Mouse (Mus musculus) erythroblast, embryonic 14.5 days (primary cell): Measurements from ENCODE around the gene Slc35f6. TPM values are rescaled to one million over a fixed set of nuclear protein-coding genes. Genes with fewer than 3 reads are reported as not detected.

Experiments used
- H3K27me3 ChIP-seq: 2 replicates; pipeline ENCODE4 v1.6.1; 2012; ENCODE audit warnings: inconsistent platforms; ENCODE audit not compliant: control insufficient read depth
- H3K36me3 ChIP-seq: 2 replicates; pipeline ENCODE4 v1.6.1; 2012; ENCODE audit warnings: mild to moderate bottlenecking, inconsistent platforms; ENCODE audit not compliant: control insufficient read depth
- H3K4me1 ChIP-seq: 2 replicates; pipeline ENCODE4 v1.6.1; 2012; ENCODE audit warnings: inconsistent platforms; ENCODE audit not compliant: control insufficient read depth
- H3K4me3 ChIP-seq: replicated peaks from 2 replicates; pipeline ENCODE3; 2012; ENCODE audit warnings: moderate library complexity, mild to moderate bottlenecking, inconsistent platforms
- H3K9me3 ChIP-seq: 2 replicates; pipeline ENCODE4 v1.6.1; 2012; ENCODE audit warnings: low read length, inconsistent platforms, mixed read lengths; ENCODE audit not compliant: control insufficient read depth
- GATA1 ChIP-seq: IDR thresholded peaks from 2 replicates; pipeline ENCODE4 v1.6.1; 2012; ENCODE audit warnings: low read length, inconsistent platforms, mixed read lengths
- TAL1 ChIP-seq: IDR thresholded peaks from 3 replicates; pipeline ENCODE4 v1.6.1; 2012; ENCODE audit warnings: low read length, inconsistent platforms, mixed read lengths
- polyA plus RNA-seq: library from polyadenylated mRNA; stranded (reverse); fragments of >175 nt; gene quantifications from 2 replicates; pipeline ENCODE4 v1.2.3, GENCODE M21; 2012

Gene Slc35f6
- polyA plus RNA-seq, 1 experiment: 0.45 TPM

DNA sequence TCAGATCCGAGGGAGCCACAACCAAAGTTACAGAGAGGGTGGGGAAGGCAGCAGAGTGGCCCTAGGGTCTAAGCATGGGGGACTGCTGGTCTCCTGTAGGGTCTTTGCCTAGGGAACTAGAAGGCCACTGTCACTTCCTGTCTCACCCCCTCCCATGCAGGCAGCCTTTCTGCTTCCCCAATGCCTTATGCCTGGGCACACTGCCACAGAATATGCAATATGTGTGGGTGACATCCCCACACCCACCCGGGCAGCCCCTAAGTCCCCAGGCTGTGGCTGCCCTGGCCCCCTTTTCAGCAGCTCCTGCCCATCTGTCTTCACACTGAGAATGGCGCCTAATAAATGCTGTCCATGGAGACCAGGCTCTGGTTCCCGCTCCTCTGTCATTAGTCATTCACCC, 22.8 kb upstream of the Slc35f6 start:
- H3K27me3 ChIP-seq: peaks cover 43% of the 10 kb centered on the region
- H3K9me3 ChIP-seq: peaks cover 2% of the 10 kb centered on the region; the same call in 1 of the 2 replicates
- TF ChIP-seq GATA1 (no peak), TAL1 (no peak)
- H3K4me3 ChIP-seq: no peak overlapping the region
- H3K36me3 ChIP-seq: no peaks in the 10 kb centered on the region
- peaks cover 5% of the 10 kb centered on the region; the same call in 1 of the 2 replicates for H3K4me1 ChIP-seq

DNA sequence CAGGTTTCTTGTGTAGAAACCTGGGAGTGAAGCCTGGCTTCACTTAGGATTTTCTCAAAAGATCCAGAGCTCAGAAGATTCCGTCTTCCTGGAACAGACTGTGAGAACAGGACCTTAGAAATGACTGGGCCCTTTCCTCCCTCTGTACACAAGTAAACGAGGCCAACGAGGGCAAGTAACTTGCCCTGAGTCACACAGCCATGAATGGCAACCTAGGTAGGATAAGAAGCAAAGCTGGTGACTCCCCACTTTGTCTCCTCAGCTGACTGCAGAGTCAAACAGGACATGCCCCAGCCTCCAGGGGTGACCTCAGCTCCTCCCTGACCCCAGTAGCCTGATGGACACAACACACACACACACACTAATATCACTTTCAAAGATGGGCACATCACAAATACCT, 22.4 kb upstream of the Slc35f6 start:
- Histone ChIP-seq H3K36me3 (no peaks in the 10 kb centered on the region), H3K4me1 (peaks cover 5% of the 10 kb centered on the region; the same call in 1 of the 2 replicates), H3K27me3 (peaks cover 43% of the 10 kb centered on the region), H3K9me3 (peaks cover 2% of the 10 kb centered on the region; the same call in 1 of the 2 replicates), H3K4me3 (no peak overlapping the region)
- TF ChIP-seq TAL1: no peak
- no peak for TF ChIP-seq GATA1

DNA sequence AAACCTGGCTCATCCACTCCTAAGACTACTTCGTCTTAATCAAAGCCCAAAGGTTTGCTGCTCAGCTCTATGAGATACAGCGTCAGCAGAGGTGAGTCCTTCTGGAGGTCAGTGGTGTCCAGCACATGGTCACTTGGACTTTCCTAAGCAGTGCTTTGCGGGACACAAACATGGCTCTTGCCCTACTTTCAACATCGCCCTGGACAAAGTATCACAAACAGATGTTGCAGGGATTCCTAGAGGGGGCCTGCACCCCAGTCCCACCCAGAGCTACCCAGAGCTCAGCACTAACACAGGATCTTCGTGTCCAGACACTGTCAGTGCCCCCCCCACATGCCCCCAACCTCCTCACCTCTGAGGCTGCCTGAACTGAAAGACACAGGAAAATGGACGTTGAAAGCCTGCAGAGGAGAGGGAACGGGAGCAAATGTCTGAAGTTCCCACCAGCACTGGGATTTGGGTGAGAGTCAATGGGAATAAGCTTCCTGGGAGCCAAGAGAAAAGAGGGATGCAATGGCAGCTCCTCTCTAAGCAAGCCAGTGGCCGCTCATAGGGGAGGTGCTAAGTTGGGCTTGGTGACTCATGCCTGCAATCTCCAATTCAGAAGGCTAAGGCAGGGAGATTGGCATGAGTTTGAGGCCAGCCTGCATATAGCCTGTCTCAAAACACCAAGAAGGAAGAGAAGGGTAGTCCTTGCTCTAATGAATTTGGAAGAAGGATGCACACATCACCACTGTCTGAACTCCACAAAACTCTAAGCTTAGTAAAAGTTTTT, 21.2 kb upstream of the Slc35f6 start:
- H3K9me3 ChIP-seq: peaks cover 2% of the 10 kb centered on the region; the same call in 1 of the 2 replicates
- peaks cover 5% of the 10 kb centered on the region; the same call in 1 of the 2 replicates for H3K4me1 ChIP-seq
- H3K4me3 ChIP-seq: no peak overlapping the region
- H3K27me3 ChIP-seq: peaks cover 35% of the 10 kb centered on the region
- H3K36me3 ChIP-seq: no peaks in the 10 kb centered on the region
- TF ChIP-seq GATA1: no peak
- no peak for TF ChIP-seq TAL1

DNA sequence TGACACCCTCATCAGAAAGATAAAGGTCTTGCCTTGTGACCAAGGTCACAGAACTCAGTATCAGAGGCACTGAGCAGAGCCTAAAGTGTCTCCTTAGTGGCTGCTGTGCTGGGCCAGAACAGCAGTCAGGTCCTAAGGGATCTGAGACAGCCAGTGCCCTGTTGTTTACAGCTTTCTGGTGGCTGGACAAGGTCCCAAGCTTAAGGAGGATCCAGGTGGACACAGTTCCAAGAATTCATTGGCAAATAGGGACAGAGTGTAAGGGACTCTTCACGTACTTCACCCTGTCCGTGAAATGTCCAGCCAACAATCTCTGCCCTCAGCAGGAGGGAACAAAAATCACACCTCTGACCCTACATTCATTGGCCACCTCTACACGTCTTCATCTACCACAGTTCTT, 19.2 kb upstream of the Slc35f6 start:
- no peaks in the 10 kb centered on the region for H3K4me1 ChIP-seq
- no peak for TF ChIP-seq TAL1
- no peak for TF ChIP-seq GATA1
- H3K36me3 ChIP-seq: no peaks in the 10 kb centered on the region
- H3K4me3 ChIP-seq: no peak overlapping the region
- no peaks in the 10 kb centered on the region for H3K9me3 ChIP-seq
- peaks cover 15% of the 10 kb centered on the region for H3K27me3 ChIP-seq

DNA sequence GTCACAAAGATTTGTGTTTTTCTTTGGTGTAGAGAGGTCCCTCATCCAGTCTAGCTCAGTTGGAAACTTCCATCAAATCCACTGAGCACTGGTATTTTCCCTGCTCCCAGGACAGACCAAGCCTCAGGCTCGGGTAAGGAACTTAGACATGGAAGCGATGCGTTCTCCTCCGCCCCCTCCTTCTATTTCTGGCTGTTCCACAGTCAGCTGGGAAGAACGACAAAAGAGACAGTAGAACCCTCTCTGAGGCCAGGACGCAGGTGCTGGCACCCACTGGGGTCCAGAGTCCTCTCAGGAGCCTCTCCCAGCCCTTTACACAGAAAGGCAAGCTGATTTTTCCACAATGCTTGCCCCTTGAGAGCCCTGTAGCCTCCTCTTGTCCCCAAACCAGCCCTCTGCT, 17.3 kb upstream of the Slc35f6 start:
- no peak overlapping the region for H3K4me3 ChIP-seq
- H3K9me3 ChIP-seq: no peaks in the 10 kb centered on the region
- no peaks in the 10 kb centered on the region for H3K36me3 ChIP-seq
- TF ChIP-seq TAL1 (no peak), GATA1 (no peak)
- H3K4me1 ChIP-seq: no peaks in the 10 kb centered on the region
- H3K27me3 ChIP-seq: peaks cover 2% of the 10 kb centered on the region; the same call in 1 of the 2 replicates

DNA sequence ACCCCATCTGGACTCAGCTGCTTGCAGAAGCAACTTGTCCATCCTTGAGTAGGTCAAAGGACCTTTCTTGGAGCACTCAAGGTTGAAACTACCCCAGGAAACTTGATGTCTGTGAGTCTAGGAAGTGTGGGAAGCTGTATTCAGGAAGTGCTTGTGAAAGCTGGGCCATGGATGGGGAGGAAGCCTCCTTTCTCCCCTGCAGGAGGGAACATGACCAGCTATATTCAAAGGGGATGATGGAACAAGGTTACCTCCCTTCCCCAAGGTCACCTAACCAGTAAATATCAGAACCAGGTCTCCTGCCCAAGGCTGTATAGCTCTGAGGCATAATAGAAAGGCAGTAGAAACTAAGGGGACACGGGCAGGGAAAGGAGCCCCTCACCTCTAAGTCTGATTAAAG, 15.6 kb upstream of the Slc35f6 start:
- no peaks in the 10 kb centered on the region for H3K4me1 ChIP-seq
- no peaks in the 10 kb centered on the region for H3K36me3 ChIP-seq
- H3K4me3 ChIP-seq: no peak overlapping the region
- no peaks in the 10 kb centered on the region for H3K9me3 ChIP-seq
- no peak for TF ChIP-seq GATA1
- 0 out of 2 replicates have a peak, but pooled peaks cover 2% of the 10 kb centered on the region for H3K27me3 ChIP-seq

DNA sequence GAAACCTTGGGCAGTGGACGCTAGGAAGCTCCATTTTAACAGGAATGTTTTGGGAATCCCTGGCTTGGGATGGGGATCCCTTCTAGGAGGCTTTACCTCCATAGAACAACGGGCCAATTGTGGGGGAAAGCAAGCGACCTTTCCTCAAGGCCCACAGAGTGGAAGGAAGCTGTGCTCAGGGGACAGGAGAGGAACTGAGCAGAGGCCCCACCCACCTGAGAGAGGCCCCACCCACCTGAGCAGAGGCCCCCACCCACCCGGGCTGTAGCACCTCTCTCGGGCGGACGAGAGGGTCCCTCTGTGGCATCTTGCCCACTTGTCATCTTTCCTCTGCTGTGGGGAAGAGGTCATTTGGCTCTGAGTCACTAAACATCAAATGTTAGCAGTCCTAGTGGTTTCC, 10.7 kb upstream of the Slc35f6 start:
- H3K4me1 ChIP-seq: peaks cover 3% of the 10 kb centered on the region
- peaks cover 4% of the 10 kb centered on the region for H3K27me3 ChIP-seq
- TF ChIP-seq GATA1: no peak
- no peak for TF ChIP-seq TAL1
- H3K4me3 ChIP-seq: no peak overlapping the region
- no peaks in the 10 kb centered on the region for H3K9me3 ChIP-seq
- no peaks in the 10 kb centered on the region for H3K36me3 ChIP-seq

DNA sequence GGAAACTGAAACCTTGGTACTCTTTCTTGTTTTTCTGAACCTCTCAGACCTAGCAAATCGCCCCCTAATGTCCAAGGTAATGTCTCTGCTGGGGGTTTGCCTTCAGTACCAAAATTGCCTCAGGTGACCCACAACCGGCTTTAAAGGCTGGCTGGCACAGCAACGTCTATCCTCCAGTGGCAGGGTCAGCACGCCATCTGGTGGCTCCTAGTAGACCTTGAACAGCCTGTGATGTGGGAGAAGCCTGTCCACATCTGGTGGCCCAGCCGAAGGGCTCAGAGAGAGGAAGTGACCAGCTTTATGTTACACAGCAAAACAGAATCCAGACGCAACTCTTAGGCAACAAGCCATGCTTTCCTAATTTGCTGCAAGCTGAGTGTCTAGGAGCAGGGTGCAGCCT, 9.7 kb upstream of the Slc35f6 start:
- H3K27me3 ChIP-seq: peaks cover 8% of the 10 kb centered on the region
- no peak for TF ChIP-seq TAL1
- no peak for TF ChIP-seq GATA1
- peaks cover 3% of the 10 kb centered on the region for H3K4me1 ChIP-seq
- H3K9me3 ChIP-seq: no peaks in the 10 kb centered on the region
- H3K36me3 ChIP-seq: no peaks in the 10 kb centered on the region
- no peak overlapping the region for H3K4me3 ChIP-seq

DNA sequence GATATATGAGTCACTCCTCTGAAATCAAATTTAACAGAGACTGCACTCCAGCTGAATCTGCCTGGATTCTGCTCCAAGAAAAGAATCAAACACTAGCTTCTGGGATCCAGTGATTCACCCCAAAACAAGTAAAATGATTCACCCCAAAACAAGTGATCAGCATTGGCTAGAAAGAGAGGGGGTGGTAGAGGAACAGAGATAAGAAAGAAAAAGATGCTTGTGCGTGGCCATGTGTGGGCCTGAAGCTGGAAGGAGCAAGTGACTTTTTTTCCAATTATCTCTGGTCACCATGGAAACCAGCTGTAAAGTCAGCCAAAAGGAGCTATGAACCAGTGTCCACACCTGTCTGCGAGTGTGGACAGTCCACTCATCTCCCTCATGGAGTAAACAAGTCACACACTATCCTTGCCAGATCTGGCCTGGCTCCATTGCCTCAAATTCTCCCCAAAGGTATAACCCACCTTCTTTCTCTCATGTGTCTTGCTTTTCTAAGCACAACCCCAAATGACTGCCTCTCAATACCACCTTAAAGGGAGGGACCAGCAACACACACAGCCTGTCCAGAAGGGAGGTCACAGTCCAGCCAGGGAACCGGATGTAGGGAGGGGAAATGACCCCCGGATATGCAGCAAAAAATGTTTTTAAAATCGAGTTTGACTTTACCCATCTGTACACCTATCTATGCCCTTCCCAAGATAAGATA, 4.1 kb upstream of the Slc35f6 start:
- Histone ChIP-seq H3K4me1 (peaks cover 16% of the 10 kb centered on the region), H3K9me3 (no peaks in the 10 kb centered on the region), H3K27me3 (peaks cover 8% of the 10 kb centered on the region), H3K36me3 (no peaks in the 10 kb centered on the region), H3K4me3 (no peak overlapping the region)
- no peak for TF ChIP-seq GATA1
- TF ChIP-seq TAL1: no peak
